Mouse (Mus musculus): ENCODE data around the gene Gm11168. TPM values are rescaled to one million over a fixed set of nuclear protein-coding genes. Genes with fewer than 3 reads are reported as not detected.
A peak's percentile ranks its signal among the peaks of the same experiment; 100 is the strongest.
"Not testable (repeated sequence)": the region's sequence is repeated elsewhere in the genome, so short reads cannot be mapped to it uniquely, and the experiment has no call there.

Gene Gm11168
- polyA plus RNA-seq, 2 experiments, result not detected

- ATAC-seq (ENCODE audit: low FRiP score, low read depth); H3K36me3 ChIP-seq (ENCODE audit: control insufficient read depth, insufficient read depth, low read length); H3K4me3 ChIP-seq (replicated peaks; ENCODE audit: low read length): not testable (repeated sequence)
Measured at GRCm38 (mm10) chr9:3029276-3030000, 26.3 kb downstream of the Gm11168 start.

GRCm38 (mm10) chr9:3030677-3031318, 27.7 kb downstream of the Gm11168 start:
- not testable (repeated sequence) for ATAC-seq (ENCODE audit: low FRiP score, low read depth); H3K27me3 ChIP-seq (ENCODE audit: control insufficient read depth, insufficient read depth, low read length); H3K9me3 ChIP-seq (ENCODE audit: control insufficient read depth, low read length); H3K36me3 ChIP-seq (ENCODE audit: control insufficient read depth, insufficient read depth, low read length); H3K9ac ChIP-seq (ENCODE audit: low read depth, low read length, severe bottlenecking); H3K4me2 ChIP-seq (replicated peaks; ENCODE audit: low read depth, low read length, severe bottlenecking); H3K4me3 ChIP-seq (replicated peaks; ENCODE audit: low read length); H3K27ac ChIP-seq (replicated peaks; ENCODE audit: low read depth, low read length); H3K4me1 ChIP-seq (ENCODE audit: control insufficient read depth, insufficient read depth, low read length)
- WGBS, result 78% methylated on average over 2 of the region's 10 CpGs
- peak; percentile 90 for DNase-seq (ENCODE audit: low spot score)

More at GRCm38 (mm10) chr9:3029276-3030000, 26.3 kb downstream of the Gm11168 start:
- H3K4me2 ChIP-seq (replicated peaks; ENCODE audit: low read depth, low read length, severe bottlenecking); H3K4me1 ChIP-seq (ENCODE audit: control insufficient read depth, insufficient read depth, low read length); H3K27me3 ChIP-seq (ENCODE audit: control insufficient read depth, insufficient read depth, low read length); H3K9me3 ChIP-seq (ENCODE audit: control insufficient read depth, low read length); H3K9ac ChIP-seq (ENCODE audit: low read depth, low read length, severe bottlenecking); H3K27ac ChIP-seq (replicated peaks; ENCODE audit: low read depth, low read length); DNase-seq (ENCODE audit: low spot score): not testable (repeated sequence)
- 65% methylated on average over 12 of the region's 16 CpGs for WGBS

GRCm38 (mm10) chr9:3034299-3034698, 31.2 kb downstream of the Gm11168 start, which contains the start of gene Gm17535:
Gene Gm17535 (plus strand): TSS chr9:3034599.
- not testable (repeated sequence) for ATAC-seq (ENCODE audit: low FRiP score, low read depth); DNase-seq (ENCODE audit: low spot score); H3K4me1 ChIP-seq (ENCODE audit: control insufficient read depth, insufficient read depth, low read length); H3K27ac ChIP-seq (replicated peaks; ENCODE audit: low read depth, low read length); H3K4me3 ChIP-seq (replicated peaks; ENCODE audit: low read length); H3K9me3 ChIP-seq (ENCODE audit: control insufficient read depth, low read length); H3K9ac ChIP-seq (ENCODE audit: low read depth, low read length, severe bottlenecking); H3K4me2 ChIP-seq (replicated peaks; ENCODE audit: low read depth, low read length, severe bottlenecking); H3K27me3 ChIP-seq (ENCODE audit: control insufficient read depth, insufficient read depth, low read length); H3K36me3 ChIP-seq (ENCODE audit: control insufficient read depth, insufficient read depth, low read length)
- WGBS, result no CpG with 5 or more reads among the region's 8 CpGs

- H3K9me3 ChIP-seq (ENCODE audit: control insufficient read depth, low read length); ATAC-seq (ENCODE audit: low FRiP score, low read depth); DNase-seq (ENCODE audit: low spot score); H3K4me2 ChIP-seq (replicated peaks; ENCODE audit: low read depth, low read length, severe bottlenecking); H3K4me3 ChIP-seq (replicated peaks; ENCODE audit: low read length); H3K36me3 ChIP-seq (ENCODE audit: control insufficient read depth, insufficient read depth, low read length); H3K27me3 ChIP-seq (ENCODE audit: control insufficient read depth, insufficient read depth, low read length); H3K27ac ChIP-seq (replicated peaks; ENCODE audit: low read depth, low read length); H3K9ac ChIP-seq (ENCODE audit: low read depth, low read length, severe bottlenecking); H3K4me1 ChIP-seq (ENCODE audit: control insufficient read depth, insufficient read depth, low read length): not testable (repeated sequence)
- WGBS, result 82% methylated on average over 6 of the region's 8 CpGs
Measured at GRCm38 (mm10) chr9:3036577-3036976, 33.4 kb downstream of the Gm11168 start, which contains the start of gene Gm10715. Gene Gm10715 (plus strand): TSS chr9:3036877.

GRCm38 (mm10) chr9:3038161-3038560, 35.0 kb downstream of the Gm11168 start:
- H3K9me3 ChIP-seq (ENCODE audit: control insufficient read depth, low read length); H3K36me3 ChIP-seq (ENCODE audit: control insufficient read depth, insufficient read depth, low read length); DNase-seq (ENCODE audit: low spot score); H3K27ac ChIP-seq (replicated peaks; ENCODE audit: low read depth, low read length); ATAC-seq (ENCODE audit: low FRiP score, low read depth); H3K4me3 ChIP-seq (replicated peaks; ENCODE audit: low read length); H3K27me3 ChIP-seq (ENCODE audit: control insufficient read depth, insufficient read depth, low read length); H3K9ac ChIP-seq (ENCODE audit: low read depth, low read length, severe bottlenecking); H3K4me2 ChIP-seq (replicated peaks; ENCODE audit: low read depth, low read length, severe bottlenecking); H3K4me1 ChIP-seq (ENCODE audit: control insufficient read depth, insufficient read depth, low read length): not testable (repeated sequence)
- 57% methylated on average over 4 of the region's 4 CpGs for WGBS

Small RNA genes lying within 50 kb of the gene (microRNA-seq; reads per million reads assigned to microRNA genes)
- gene Mir101c, result not detected

Other genes with a start within 250 kb of the Gm11168 start
- gene Gm10722, start 2.4 kb upstream of the Gm11168 start, polyA plus RNA-seq (2012; rRNA removed), result not detected in 2 replicates
- gene Gm10722, start 2.4 kb upstream of the Gm11168 start, polyA plus RNA-seq (2014; fragmentation: Nextera tagmentation; extraction: Ambion mirVana), result not detected in 2 replicates
- not detected in 2 replicates for gene Gm10721, start 9.8 kb downstream of the Gm11168 start, polyA plus RNA-seq (2012; rRNA removed)
- 0.35 TPM in 1 of 2 replicates, not detected in the other for gene Gm10721, start 9.8 kb downstream of the Gm11168 start, polyA plus RNA-seq (2014; fragmentation: Nextera tagmentation; extraction: Ambion mirVana)
- gene Gm10720, start 12.3 kb downstream of the Gm11168 start, polyA plus RNA-seq (2012; rRNA removed), result not detected in 2 replicates
- gene Gm10720, start 12.3 kb downstream of the Gm11168 start, polyA plus RNA-seq (2014; fragmentation: Nextera tagmentation; extraction: Ambion mirVana), result not detected in 2 replicates
- 0.12 TPM in 1 of 2 replicates, not detected in the other for gene Gm10719, start 14.1 kb downstream of the Gm11168 start, polyA plus RNA-seq (2012; rRNA removed)
- not detected in 2 replicates for gene Gm10719, start 14.1 kb downstream of the Gm11168 start, polyA plus RNA-seq (2014; fragmentation: Nextera tagmentation; extraction: Ambion mirVana)
- gene Gm10718, start 20.2 kb downstream of the Gm11168 start, polyA plus RNA-seq (2012; rRNA removed), result 0.10 TPM in 1 of 2 replicates, not detected in the other
- not detected in 2 replicates for gene Gm10718, start 20.2 kb downstream of the Gm11168 start, polyA plus RNA-seq (2014; fragmentation: Nextera tagmentation; extraction: Ambion mirVana)
- not detected in 2 replicates for gene Gm10717, start 22.1 kb downstream of the Gm11168 start, polyA plus RNA-seq (2012; rRNA removed)
- not detected in 2 replicates for gene Gm10717, start 22.1 kb downstream of the Gm11168 start, polyA plus RNA-seq (2014; fragmentation: Nextera tagmentation; extraction: Ambion mirVana)
- gene Gm17535, start 31.3 kb downstream of the Gm11168 start, polyA plus RNA-seq (2012; rRNA removed), result not detected in 2 replicates
- gene Gm17535, start 31.3 kb downstream of the Gm11168 start, polyA plus RNA-seq (2014; fragmentation: Nextera tagmentation; extraction: Ambion mirVana), result not detected in 2 replicates
- gene Gm10715, start 33.5 kb downstream of the Gm11168 start, polyA plus RNA-seq (2012; rRNA removed), result not detected in 2 replicates
- gene Gm10715, start 33.5 kb downstream of the Gm11168 start, polyA plus RNA-seq (2014; fragmentation: Nextera tagmentation; extraction: Ambion mirVana), result not detected in 2 replicates

Data from limb, embryonic 14.5 days (tissue).